Mouse (Mus musculus) limb, embryonic 13.5 days (tissue): ENCODE data around the gene Zic1. TPM values are rescaled to one million over a fixed set of nuclear protein-coding genes. Genes with fewer than 3 reads are reported as not detected.

ENCODE experiments used
- ATAC-seq: fragments of 200-750 bp; cut with Nextera tagmentation; 2 replicates; pipeline ENCODE4 v1.8.0; 2017; ENCODE audit warnings: low read depth, moderate number of reproducible peaks, moderate TSS enrichment; ENCODE audit not compliant: low FRiP score
- H3K27ac ChIP-seq: fragments of 300-500 bp; sonication (generic); 2 replicates; pipeline ENCODE4 v1.5.1; 2015; ENCODE audit warnings: inconsistent platforms, mild to moderate bottlenecking, moderate library complexity
- H3K27me3 ChIP-seq: fragments of 300-500 bp; sonication (generic); 2 replicates; pipeline ENCODE4 v1.6.1; 2015; ENCODE audit warnings: mild to moderate bottlenecking, inconsistent platforms
- H3K36me3 ChIP-seq: fragments of 300-500 bp; sonication (generic); 2 replicates; pipeline ENCODE4 v1.6.1; 2015; ENCODE audit warnings: inconsistent platforms, mild to moderate bottlenecking, moderate library complexity
- H3K4me1 ChIP-seq: fragments of 300-500 bp; sonication (generic); 2 replicates; pipeline ENCODE4 v1.6.1; 2015; ENCODE audit warnings: inconsistent platforms
- H3K4me2 ChIP-seq: fragments of 300-500 bp; sonication (generic); replicated peaks from 2 replicates; pipeline ENCODE4 v1.6.1; 2015; ENCODE audit warnings: inconsistent platforms, mild to moderate bottlenecking, moderate library complexity
- H3K4me3 ChIP-seq: fragments of 300-500 bp; sonication (generic); 2 replicates; pipeline ENCODE4 v1.5.1; 2015; ENCODE audit warnings: moderate library complexity, mild to moderate bottlenecking, inconsistent platforms
- H3K9ac ChIP-seq: fragments of 300-500 bp; sonication (generic); 2 replicates; pipeline ENCODE4 v1.6.1; 2015; ENCODE audit warnings: mild to moderate bottlenecking, inconsistent platforms
- H3K9me3 ChIP-seq: fragments of 300-500 bp; sonication (generic); 2 replicates; pipeline ENCODE4 v1.6.1; 2016; ENCODE audit warnings: inconsistent platforms
- WGBS: fragments of 180-500 bp; shearing (Covaris S2); methylation state at CpG from one replicate; pipeline ENCODE4 v1.1.7; 2015; 5-methylcytosine and 5-hydroxymethylcytosine counted together
- polyA plus RNA-seq: library from polyadenylated mRNA; unstranded; fragments of >200 nt; fragmentation: Nextera tagmentation; extraction: Ambion mirVana; gene quantifications from 2 replicates; pipeline ENCODE4 v1.2.1, GENCODE M21; 2015

Zic1 gene
- polyA plus RNA-seq, 1 experiment from 2014 or later: 0.22 TPM

DNA sequence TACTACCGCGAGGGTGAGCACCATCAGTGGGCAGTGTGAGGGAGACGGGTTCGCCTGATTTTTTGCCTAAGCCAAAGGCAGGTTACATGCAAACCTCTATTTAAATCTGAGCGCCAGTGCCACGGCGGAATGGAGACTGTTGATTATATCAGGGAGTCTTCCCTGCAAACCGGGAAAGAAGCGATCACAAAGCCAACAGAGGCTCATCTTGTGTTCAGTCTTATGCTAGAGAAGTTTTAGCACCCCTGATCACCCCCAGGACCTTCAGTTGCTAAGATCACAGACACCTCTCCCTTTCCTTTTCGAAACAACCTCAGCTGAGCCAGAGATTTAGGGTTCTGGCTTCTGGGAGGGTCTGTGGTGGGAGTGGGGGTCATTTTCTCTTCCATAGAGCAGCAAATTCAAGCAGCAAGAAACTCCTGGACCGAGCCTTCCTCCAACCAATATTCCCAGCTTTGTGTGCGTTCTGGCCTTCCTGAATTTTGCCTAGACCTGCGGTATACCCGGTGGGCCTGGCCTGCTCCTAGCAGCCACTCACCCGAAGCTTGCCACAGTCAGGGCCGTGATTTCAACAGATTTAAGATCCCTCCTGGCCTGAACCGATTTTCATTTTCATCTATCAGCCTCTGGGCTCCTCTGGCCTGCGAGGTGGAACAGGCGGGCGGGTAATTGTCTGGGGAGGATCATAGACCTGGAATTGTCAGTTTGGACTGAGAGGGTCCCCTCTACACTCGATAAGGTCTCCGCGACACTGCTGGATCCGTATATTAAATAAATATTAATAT lies 17.1 kb upstream of the Zic1 start:
- Histone ChIP-seq H3K4me2 (no peak overlapping the region), H3K9ac (no peak overlapping the region), H3K4me3 (no peak overlapping the region), H3K27ac (no peak overlapping the region), H3K9me3 (no peaks in the 10 kb centered on the region), H3K4me1 (peaks cover 9% of the 10 kb centered on the region; the same call in 1 of the 2 replicates), H3K27me3 (peaks cover 97% of the 10 kb centered on the region), H3K36me3 (no peaks in the 10 kb centered on the region)
- WGBS: 3% methylated on average over 24 of the region's 24 CpGs
- no peak for ATAC-seq

DNA sequence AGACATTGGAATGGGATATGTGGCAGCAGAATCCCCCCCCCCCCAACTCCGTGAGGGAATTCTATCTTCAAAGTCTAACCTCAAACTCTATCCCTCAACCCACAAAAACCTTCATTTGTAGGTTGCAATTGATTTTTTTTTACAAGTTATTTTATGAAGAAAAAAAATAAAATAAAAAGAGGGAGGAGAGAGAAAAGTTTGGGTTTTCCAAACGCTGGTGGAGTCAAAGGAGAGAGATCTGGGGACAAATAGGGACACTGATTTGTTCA lies 16.4 kb upstream of the Zic1 start:
- peaks cover 97% of the 10 kb centered on the region for H3K27me3 ChIP-seq
- peak overlapping the region; percentile 50 for H3K4me3 ChIP-seq
- WGBS: 3% methylated on average over 2 of the region's 2 CpGs
- ATAC-seq: no peak
- H3K9ac ChIP-seq: no peak overlapping the region
- peaks cover 9% of the 10 kb centered on the region; the same call in 1 of the 2 replicates for H3K4me1 ChIP-seq
- no peak overlapping the region for H3K27ac ChIP-seq
- H3K9me3 ChIP-seq: no peaks in the 10 kb centered on the region
- peak overlapping the region; percentile 78 for H3K4me2 ChIP-seq
- no peaks in the 10 kb centered on the region for H3K36me3 ChIP-seq

DNA sequence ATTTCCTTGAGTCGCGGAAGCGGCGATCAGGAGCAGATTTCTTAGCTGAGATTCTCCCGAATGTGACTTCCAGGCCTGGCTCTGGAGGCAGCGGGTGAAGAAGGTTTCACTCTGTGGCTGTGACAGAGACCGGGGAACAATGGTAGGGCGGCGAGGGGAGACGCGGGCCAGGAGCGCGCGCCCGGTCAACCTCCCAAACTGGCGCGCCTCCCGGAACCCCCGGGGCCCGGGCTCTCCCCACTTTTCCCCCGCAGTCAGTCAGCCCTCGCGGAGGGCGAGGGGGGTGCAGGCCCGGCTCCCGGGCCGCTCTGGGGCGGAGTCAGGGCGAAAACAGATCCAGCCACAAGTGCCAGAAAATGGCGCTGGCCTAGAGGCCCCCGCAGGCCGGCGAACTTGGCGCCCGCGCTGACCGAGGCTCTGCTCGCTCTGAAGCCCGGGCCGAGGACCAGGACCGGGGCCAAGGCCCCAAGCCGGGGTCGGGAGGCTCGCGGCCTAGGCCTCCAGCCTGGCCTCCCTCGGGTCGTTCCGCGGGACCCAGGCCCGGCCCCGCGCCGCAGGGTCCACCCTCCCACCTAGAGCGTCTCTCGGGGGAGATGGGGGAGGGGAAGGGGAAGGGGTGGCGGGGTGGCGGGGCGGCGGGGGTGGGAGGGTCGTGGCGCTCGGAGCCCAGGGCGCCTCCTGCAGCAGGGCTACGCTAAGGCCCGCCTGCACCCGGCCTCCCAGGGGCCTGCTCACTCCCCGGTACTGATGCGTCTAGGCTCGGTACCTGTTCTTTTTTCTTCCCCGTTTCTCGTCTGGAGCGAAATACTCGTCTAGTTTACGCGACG lies 15.9 kb upstream of the Zic1 start:
- Histone ChIP-seq H3K4me2 (peak overlapping the region; percentile 78), H3K9ac (peak overlapping the region; percentile 67), H3K9me3 (no peaks in the 10 kb centered on the region), H3K27ac (no peak overlapping the region), H3K4me3 (peak overlapping the region; percentile 50), H3K4me1 (peaks cover 9% of the 10 kb centered on the region; the same call in 1 of the 2 replicates), H3K27me3 (peaks cover 97% of the 10 kb centered on the region), H3K36me3 (no peaks in the 10 kb centered on the region)
- peak; percentile 63 for ATAC-seq
- WGBS: under 1% methylated on average over 71 of the region's 76 CpGs

DNA sequence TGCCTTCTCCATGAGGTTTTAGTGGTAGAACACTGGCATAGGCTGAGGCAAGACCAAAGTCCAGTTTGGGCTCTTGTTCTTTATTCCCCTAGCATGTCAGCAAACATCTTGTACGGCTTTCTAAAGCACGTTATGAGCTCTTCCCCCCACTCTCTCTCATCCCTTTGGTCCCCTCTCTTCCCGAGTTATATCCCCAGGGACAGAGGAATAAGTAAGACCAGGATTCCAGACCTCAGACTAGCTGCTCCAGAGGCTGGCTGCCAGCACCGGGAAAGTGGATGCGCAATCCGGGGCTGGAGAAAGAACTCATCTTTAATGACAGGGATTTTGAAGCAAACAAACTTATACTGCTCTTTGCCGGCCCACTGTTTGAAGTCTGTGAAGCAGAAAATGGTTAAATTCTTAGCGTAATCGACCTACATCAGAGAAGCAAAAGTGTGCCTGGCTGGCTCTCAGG lies 14.9 kb upstream of the Zic1 start:
- no peaks in the 10 kb centered on the region for H3K36me3 ChIP-seq
- under 1% methylated on average over 9 of the region's 9 CpGs for WGBS
- no peak overlapping the region for H3K27ac ChIP-seq
- no peak overlapping the region for H3K4me3 ChIP-seq
- H3K9ac ChIP-seq: no peak overlapping the region
- peaks cover 9% of the 10 kb centered on the region; the same call in 1 of the 2 replicates for H3K4me1 ChIP-seq
- no peaks in the 10 kb centered on the region for H3K9me3 ChIP-seq
- H3K27me3 ChIP-seq: peaks cover 97% of the 10 kb centered on the region
- no peak for ATAC-seq
- no peak overlapping the region for H3K4me2 ChIP-seq

DNA sequence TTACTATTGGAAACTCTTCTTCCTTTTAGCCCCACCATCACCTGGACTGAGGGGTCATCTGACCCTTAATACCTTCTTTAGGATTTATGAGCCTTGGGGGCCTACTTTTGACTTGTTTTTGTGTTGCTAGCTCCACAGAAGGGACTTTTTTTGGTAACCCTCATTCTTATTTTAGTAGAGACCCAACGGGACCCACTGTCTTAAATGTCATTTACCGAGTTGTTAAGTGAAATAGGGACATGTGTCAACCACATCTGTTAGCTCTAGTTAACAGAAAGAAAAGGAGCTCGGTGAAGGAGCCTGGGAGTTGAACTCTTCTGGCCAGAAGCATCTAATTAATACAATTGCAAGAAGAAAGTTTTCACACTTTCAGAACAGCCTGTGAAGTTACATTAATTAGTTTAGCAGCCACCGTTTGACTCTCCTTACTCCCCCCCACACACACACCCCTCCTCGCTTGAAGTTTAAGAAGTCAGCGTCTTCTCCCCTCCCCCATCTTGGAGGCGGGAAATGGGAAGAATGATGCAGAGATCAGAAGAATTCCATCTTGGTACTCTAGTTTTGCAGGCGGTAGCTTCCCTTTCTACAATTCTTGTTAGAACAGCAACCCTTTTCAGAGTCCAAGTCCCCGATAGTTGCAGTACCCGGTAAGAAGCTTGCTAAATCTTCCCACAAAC lies 14.3 kb upstream of the Zic1 start:
- ATAC-seq: no peak
- Histone ChIP-seq H3K27ac (no peak overlapping the region), H3K9me3 (no peaks in the 10 kb centered on the region), H3K27me3 (peaks cover 97% of the 10 kb centered on the region), H3K4me1 (peaks cover 9% of the 10 kb centered on the region; the same call in 1 of the 2 replicates), H3K4me3 (no peak overlapping the region), H3K36me3 (no peaks in the 10 kb centered on the region), H3K4me2 (no peak overlapping the region), H3K9ac (no peak overlapping the region)
- WGBS: under 1% methylated on average over 10 of the region's 10 CpGs

DNA sequence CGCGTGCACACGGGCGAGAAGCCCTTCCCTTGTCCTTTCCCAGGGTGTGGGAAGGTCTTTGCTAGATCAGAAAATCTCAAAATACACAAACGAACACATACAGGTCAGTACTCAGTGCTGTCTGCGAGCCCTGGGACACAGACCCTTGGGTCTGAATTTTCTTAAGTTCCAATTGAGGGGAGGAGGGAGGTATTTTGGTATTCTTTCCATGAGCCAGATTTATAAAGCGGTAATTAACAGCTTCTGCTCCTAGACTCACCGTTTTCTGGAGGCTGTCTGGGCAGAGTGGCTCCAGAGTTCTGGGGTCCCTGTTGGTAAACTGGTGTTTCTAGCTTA lies 13.7 kb upstream of the Zic1 start:
- WGBS: 2% methylated on average over 8 of the region's 8 CpGs
- peaks cover 9% of the 10 kb centered on the region; the same call in 1 of the 2 replicates for H3K4me1 ChIP-seq
- H3K9ac ChIP-seq: no peak overlapping the region
- ATAC-seq: no peak
- no peaks in the 10 kb centered on the region for H3K36me3 ChIP-seq
- H3K4me3 ChIP-seq: no peak overlapping the region
- no peaks in the 10 kb centered on the region for H3K9me3 ChIP-seq
- H3K27ac ChIP-seq: no peak overlapping the region
- peaks cover 97% of the 10 kb centered on the region for H3K27me3 ChIP-seq
- H3K4me2 ChIP-seq: 0 out of 2 replicates have a peak overlapping the region, but pooled peaks have one; percentile 5

DNA sequence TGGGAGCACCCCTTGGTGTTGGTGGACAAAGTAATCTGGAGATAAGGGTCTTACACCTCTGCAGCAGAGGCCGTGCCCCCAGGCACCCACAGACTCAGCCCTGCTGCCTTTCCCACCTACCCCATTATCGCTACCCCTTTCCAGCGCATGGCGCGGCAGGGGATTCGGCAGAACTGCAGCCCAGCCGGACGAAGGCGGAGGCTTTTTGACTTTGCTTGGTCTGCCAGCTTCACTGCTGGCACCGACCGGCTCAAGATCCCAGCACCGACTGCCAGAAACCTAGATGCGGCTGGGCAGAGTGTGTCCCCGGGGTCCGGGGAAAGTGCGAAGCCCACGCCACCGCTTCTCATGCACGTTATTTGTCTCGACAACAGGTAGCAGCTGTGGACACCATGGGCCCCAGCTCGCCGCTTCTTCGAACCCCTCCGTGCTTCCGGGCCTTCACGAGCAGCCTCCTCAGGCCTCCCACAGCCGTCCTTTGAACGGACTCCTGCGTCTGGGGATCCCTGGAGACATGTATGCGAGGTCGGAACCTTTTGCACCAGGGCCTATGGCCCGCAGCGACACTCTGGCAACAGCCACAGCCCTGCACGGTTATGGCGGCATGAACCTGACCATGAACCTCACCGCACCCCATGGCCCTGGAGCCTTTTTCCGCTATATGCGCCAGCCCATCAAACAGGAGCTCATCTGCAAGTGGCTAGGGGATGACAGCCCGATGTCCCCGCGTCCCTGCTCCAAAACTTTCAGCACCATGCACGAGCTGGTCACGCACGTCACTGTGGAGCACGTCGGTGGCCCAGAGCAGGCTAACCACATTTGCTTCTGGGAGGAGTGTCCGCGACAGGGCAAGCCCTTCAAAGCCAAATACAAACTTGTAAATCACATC lies 13.0 kb upstream of the Zic1 start:
- H3K27ac ChIP-seq: no peak overlapping the region
- H3K4me1 ChIP-seq: peaks cover 9% of the 10 kb centered on the region; the same call in 1 of the 2 replicates
- no peak overlapping the region for H3K4me3 ChIP-seq
- peaks cover 97% of the 10 kb centered on the region for H3K27me3 ChIP-seq
- peak overlapping the region; percentile 5; the same call in 1 of the 2 replicates for H3K4me2 ChIP-seq
- no peaks in the 10 kb centered on the region for H3K9me3 ChIP-seq
- H3K9ac ChIP-seq: no peak overlapping the region
- ATAC-seq: no peak
- 1% methylated on average over 48 of the region's 48 CpGs for WGBS
- no peaks in the 10 kb centered on the region for H3K36me3 ChIP-seq

DNA sequence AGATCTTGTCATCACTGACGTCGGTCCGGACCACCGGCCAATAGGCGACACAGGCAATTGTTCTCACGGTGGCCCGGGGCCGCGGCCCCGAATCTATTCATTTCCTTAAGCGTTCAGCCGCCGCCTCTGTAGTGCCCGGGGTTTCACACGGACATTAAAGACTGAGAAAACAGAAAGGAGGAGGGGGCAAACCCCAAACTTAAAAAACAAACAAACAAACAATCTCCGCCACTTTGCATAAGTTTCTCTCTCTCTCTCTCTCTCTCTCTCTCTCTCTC lies 12.2 kb upstream of the Zic1 start:
- H3K36me3 ChIP-seq: no peaks in the 10 kb centered on the region
- no peak overlapping the region for H3K9ac ChIP-seq
- ATAC-seq: no peak
- H3K27me3 ChIP-seq: peaks cover 94% of the 10 kb centered on the region
- no peak overlapping the region for H3K27ac ChIP-seq
- 0% methylated on average over 16 of the region's 16 CpGs for WGBS
- H3K9me3 ChIP-seq: no peaks in the 10 kb centered on the region
- H3K4me1 ChIP-seq: peaks cover 9% of the 10 kb centered on the region; the same call in 1 of the 2 replicates
- H3K4me2 ChIP-seq: no peak overlapping the region
- H3K4me3 ChIP-seq: no peak overlapping the region

DNA sequence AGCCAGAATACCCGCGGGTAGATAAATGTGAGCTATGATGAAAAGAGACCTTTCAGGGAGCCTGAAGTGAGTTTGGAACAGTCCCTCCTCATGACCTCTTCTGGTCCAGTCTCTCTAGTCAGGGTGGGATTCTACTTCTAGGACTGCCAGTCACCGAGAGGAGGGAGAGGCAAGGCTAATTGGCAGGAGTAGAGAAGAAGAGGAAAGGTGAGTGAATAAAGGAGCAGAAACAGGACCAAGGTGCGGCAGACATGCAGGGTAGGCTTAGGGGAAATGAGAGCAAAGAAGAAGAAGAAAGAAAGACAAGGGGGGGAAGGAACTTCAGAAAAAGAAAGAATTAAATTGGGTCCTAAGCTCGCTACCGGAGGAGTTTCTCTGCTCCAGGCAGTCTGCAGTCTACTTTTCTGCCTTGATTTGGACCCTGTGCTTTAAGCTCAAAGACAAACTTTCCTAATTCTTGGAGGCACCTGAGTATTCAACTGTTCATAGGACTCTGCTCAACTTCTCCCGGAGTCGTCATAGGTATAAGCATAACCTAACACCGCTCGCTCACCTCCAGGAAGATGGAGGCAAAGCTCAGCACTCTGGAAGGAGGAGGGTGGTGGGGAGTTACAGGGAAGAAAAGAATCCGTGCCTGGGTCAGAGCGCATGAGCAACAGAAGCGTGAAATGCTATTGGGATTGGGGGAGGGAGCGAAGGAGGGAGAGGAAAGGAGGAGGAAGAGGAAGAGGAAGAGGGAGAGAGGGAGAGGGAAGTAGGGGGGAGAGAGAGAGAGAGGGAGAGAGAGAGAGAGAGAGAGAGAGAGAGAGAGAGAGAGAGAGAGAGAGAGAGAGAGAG lies 11.6 kb upstream of the Zic1 start:
- H3K4me1 ChIP-seq: peaks cover 9% of the 10 kb centered on the region; the same call in 1 of the 2 replicates
- 3% methylated on average over 14 of the region's 14 CpGs for WGBS
- ATAC-seq: no peak

DNA sequence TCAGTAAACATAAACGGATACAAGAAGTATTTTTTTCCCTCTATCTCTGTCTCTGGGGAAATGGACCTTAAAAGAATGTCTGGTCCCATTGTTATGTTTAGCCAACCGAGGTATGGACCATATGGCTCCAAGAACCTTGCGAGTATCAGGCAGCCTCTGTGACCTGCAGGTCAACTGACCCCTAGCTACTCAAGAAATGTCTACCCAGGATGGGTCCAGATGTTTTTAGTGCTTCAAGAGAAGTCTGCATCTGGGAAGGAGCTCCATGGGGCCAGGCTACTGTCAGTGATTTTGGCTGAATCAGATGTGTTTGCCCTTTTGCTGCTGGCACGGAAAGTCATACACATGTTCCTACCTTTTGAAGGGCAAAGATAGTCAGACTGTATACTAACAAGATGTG lies 9.1 kb upstream of the Zic1 start:
- 8% methylated on average over 4 of the region's 4 CpGs for WGBS
- H3K4me2 ChIP-seq: no peak overlapping the region
- no peak for ATAC-seq

More for the DNA sequence above, 11.6 kb upstream of the Zic1 start:
- Histone ChIP-seq H3K4me2 (no peak overlapping the region), H3K27ac (no peak overlapping the region), H3K9ac (no peak overlapping the region), H3K36me3 (no peaks in the 10 kb centered on the region), H3K4me3 (no peak overlapping the region), H3K27me3 (peaks cover 94% of the 10 kb centered on the region), H3K9me3 (no peaks in the 10 kb centered on the region)

More for the DNA sequence above, 9.1 kb upstream of the Zic1 start:
- Histone ChIP-seq H3K4me3 (no peak overlapping the region), H3K27me3 (peaks cover 97% of the 10 kb centered on the region), H3K9me3 (no peaks in the 10 kb centered on the region), H3K4me1 (no peaks in the 10 kb centered on the region), H3K36me3 (no peaks in the 10 kb centered on the region), H3K27ac (no peak overlapping the region), H3K9ac (no peak overlapping the region)
